Mouse (Mus musculus) ES-E14 (cell line): ENCODE data around the gene Wdr81. TPM values are rescaled to one million over a fixed set of nuclear protein-coding genes. Genes with fewer than 3 reads are reported as not detected.

Experiments
- DNase-seq: peaks from one replicate; pipeline ENCODE4 v3.0.0-alpha.2; 2013; ENCODE audit warnings: low read depth, low spot score
- H3K27ac ChIP-seq: 2 replicates; pipeline ENCODE4 v1.5.1; 2012; ENCODE audit warnings: low read depth, mild to moderate bottlenecking, low read length, moderate library complexity, mixed read lengths; ENCODE audit not compliant: poor library complexity, insufficient read depth, severe bottlenecking
- H3K36me3 ChIP-seq: 2 replicates; pipeline ENCODE4 v1.6.1; 2012; ENCODE audit warnings: mild to moderate bottlenecking, low read length, moderate library complexity, mixed read lengths; ENCODE audit not compliant: control insufficient read depth, poor library complexity, insufficient read depth, severe bottlenecking
- H3K4me1 ChIP-seq, 2 experiments: fragments of 150-350 bp in 1 of 2; sonication (generic) in 1 of 2; 2 replicates each; pipeline ENCODE4 v1.6.1; 2012; ENCODE audit warnings: low read length in 2 of 2, mild to moderate bottlenecking in 1 of 2, mixed read lengths in 1 of 2; ENCODE audit not compliant: control insufficient read depth in 2 of 2, insufficient read depth in 2 of 2, poor library complexity in 1 of 2
- H3K4me3 ChIP-seq, 2 experiments: fragments of 150-350 bp in 1 of 2; sonication (generic) in 1 of 2; 2 replicates each; pipeline ENCODE4 v1.5.1; 2012; ENCODE audit warnings: low read length in 2 of 2, low read depth in 1 of 2, mild to moderate bottlenecking in 1 of 2, mixed read lengths in 1 of 2; ENCODE audit not compliant: insufficient read depth in 1 of 2, poor library complexity in 1 of 2, severe bottlenecking in 1 of 2
- H3K9ac ChIP-seq: 2 replicates; pipeline ENCODE4 v1.6.1; 2012; ENCODE audit warnings: low read depth, mild to moderate bottlenecking, low read length, mixed read lengths; ENCODE audit not compliant: poor library complexity, insufficient read depth, severe bottlenecking
- H3K9me3 ChIP-seq: fragments of 150-350 bp; sonication (generic); 2 replicates; pipeline ENCODE4 v1.6.1; 2012; ENCODE audit warnings: low read depth, mild to moderate bottlenecking, low read length; ENCODE audit not compliant: control insufficient read depth, insufficient read depth
- CHD2 ChIP-seq: IDR thresholded peaks from 2 replicates; pipeline ENCODE4 v1.6.1; 2014; ENCODE audit warnings: mild to moderate bottlenecking, low read depth, low read length, inconsistent platforms
- HCFC1 ChIP-seq: IDR thresholded peaks from 2 replicates; pipeline ENCODE4 v1.6.1; 2012; ENCODE audit warnings: low read length, inconsistent platforms, borderline replicate concordance; ENCODE audit not compliant: insufficient read depth
- MAFK ChIP-seq: IDR thresholded peaks from 2 replicates; pipeline ENCODE4 v1.6.1; 2014; ENCODE audit warnings: mild to moderate bottlenecking, low read depth, low read length, inconsistent platforms; ENCODE audit not compliant: insufficient read depth
- ZC3H11A ChIP-seq: IDR thresholded peaks from 2 replicates; pipeline ENCODE4 v1.6.1; 2012; ENCODE audit warnings: low read depth, mild to moderate bottlenecking, inconsistent platforms, low read length, borderline replicate concordance
- ZNF384 ChIP-seq: IDR thresholded peaks from 2 replicates; pipeline ENCODE4 v1.6.1; 2012; ENCODE audit warnings: low read depth, low read length, inconsistent platforms
- in situ Hi-C, 2 experiments: fragments of 600-800 bp; cut with MboI; formaldehyde crosslinking; loops; one replicate each; pipeline ENCODE4 v1.15.1; 2025; ENCODE audit warnings: low sequenced_read_pairs in 2 of 2, inconsistent platforms in 1 of 2; ENCODE audit not compliant: unreplicated experiment in 2 of 2
- total RNA-seq: library from RNA; depleted of rRNA; stranded (reverse); fragments of 300-350 nt; gene quantifications from 2 replicates; pipeline ENCODE4 v1.2.3, GENCODE M21; 2012

Wdr81 gene
- total RNA-seq, 1 experiment: 11.8 TPM

DNA sequence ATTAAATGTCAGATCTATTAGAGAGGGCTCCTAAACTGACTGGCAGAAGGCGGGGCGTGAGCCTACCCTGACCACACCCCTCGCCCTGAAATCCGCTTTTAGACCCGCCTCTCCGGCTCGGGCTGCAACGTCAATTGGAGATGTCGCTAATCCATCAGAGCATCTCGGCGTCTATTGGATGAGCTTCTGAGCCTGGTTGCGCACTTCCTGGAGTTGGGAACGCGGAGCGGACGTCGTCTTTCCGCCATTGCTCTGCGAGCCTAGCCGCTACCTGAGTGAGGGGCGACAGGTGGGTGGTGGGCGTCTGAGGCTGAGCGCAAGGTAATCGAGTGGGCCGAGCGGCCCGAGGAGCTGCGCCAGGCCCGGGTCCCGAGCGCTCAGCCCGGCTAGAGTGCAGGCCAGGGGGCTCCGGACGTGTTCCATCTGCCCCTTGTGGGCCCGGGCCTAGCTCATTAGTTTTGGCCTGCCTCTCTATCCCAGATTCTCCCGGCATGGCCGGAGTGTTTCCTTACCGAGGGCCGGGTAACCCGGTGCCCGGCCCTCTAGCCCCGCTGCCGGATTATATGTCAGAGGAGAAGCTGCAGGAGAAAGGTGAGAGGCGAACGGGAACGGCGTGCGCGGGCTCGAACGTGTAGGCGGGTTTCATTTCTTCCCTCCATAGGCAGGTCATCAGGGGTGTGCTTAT lies 32.2 kb upstream of the Wdr81 start, which contains the start of gene Prpf8:
Gene Prpf8, plus strand, starts transcription at position 216 of the 685 bp plus-strand sequence.
- peak within 1 kb of the TSS; percentile 99 for H3K9ac ChIP-seq
- peaks cover 26% of the 10 kb centered on the region for H3K36me3 ChIP-seq
- H3K4me3 ChIP-seq: peak within 1 kb of the TSS; percentile 96 to 98
- in situ Hi-C loops: loop anchor here in 1 of 2 experiments (25.0 kb wide), 1 partner anchor 824 kb away; no protein-coding TSS in a partner anchor
- no peaks in the 10 kb centered on the region for H3K9me3 ChIP-seq
- no peak for TF ChIP-seq ZNF384
- peak; percentile 77 for TF ChIP-seq HCFC1
- peak; percentile 86 for TF ChIP-seq CHD2
- peak within 1 kb of the TSS; percentile 77 for H3K27ac ChIP-seq
- H3K4me1 ChIP-seq: peaks cover 2 to 4% of the 10 kb centered on the region in 2 experiments; a peak in 3 of 4 replicates
- DNase-seq: peak; percentile 96

GRCm38 (mm10) chr11:75486192-75486591 lies 31.7 kb upstream of the Wdr81 start:
- H3K4me3 ChIP-seq: peak overlapping the region in 1 of 2 experiments; percentile 98; a peak in 2 of 4 replicates

DNA sequence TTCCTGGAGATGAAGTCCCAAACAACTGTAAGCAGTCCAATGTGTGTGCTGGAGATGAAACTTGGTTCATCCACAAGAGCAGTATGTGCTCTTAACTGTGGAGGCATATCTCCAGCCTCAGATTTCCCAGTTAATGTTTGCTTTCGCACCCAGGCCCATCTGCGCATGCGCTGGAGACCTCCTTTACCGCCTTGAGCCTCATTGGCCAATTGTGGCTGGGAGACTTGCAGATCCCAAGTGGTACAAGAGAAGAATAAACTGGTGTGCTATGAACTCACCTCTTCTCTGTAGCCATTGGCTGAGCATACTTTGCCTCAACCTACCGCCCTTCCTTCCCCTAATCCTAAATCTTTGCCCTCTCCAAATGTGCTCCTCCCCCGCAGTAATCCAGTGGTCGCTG lies 18.9 kb upstream of the Wdr81 start:
- no peaks in the 10 kb centered on the region for H3K9me3 ChIP-seq
- H3K27ac ChIP-seq: no peak overlapping the region
- in situ Hi-C loops: no loop called here
- no peak overlapping the region for H3K9ac ChIP-seq
- TF ChIP-seq HCFC1: no peak
- no peak for TF ChIP-seq ZNF384
- TF ChIP-seq MAFK: no peak
- no peak for TF ChIP-seq ZC3H11A
- no peak for DNase-seq
- peaks cover 0 to 7% of the 10 kb centered on the region in 2 experiments; a peak in 1 of 4 replicates for H3K4me1 ChIP-seq
- no peaks in the 10 kb centered on the region for H3K36me3 ChIP-seq
- no peak overlapping the region for H3K4me3 ChIP-seq

More at GRCm38 (mm10) chr11:75486192-75486591, 31.7 kb upstream of the Wdr81 start:
- peaks cover 21% of the 10 kb centered on the region for H3K36me3 ChIP-seq
- DNase-seq: no peak
- H3K27ac ChIP-seq: no peak overlapping the region
- in situ Hi-C loops: loop anchor here in 1 of 2 experiments (25.0 kb wide), 1 partner anchor 824 kb away; no protein-coding TSS in a partner anchor
- no peak overlapping the region; the same call in 1 of the 2 replicates for H3K9ac ChIP-seq
- H3K9me3 ChIP-seq: no peaks in the 10 kb centered on the region
- H3K4me1 ChIP-seq: peaks cover 2 to 4% of the 10 kb centered on the region in 2 experiments; a peak in 3 of 4 replicates
- TF ChIP-seq HCFC1 (no peak), ZNF384 (no peak), ZC3H11A (no peak), CHD2 (no peak), MAFK (no peak)

GRCm38 (mm10) chr11:75472469-75473081 lies 18.1 kb upstream of the Wdr81 start:
- H3K4me3 ChIP-seq: no peak overlapping the region
- H3K9me3 ChIP-seq: no peaks in the 10 kb centered on the region
- H3K27ac ChIP-seq: no peak overlapping the region
- H3K9ac ChIP-seq: no peak overlapping the region
- H3K4me1 ChIP-seq: peaks cover under 1 to 7% of the 10 kb centered on the region in 2 experiments; a peak in 1 of 4 replicates
- in situ Hi-C loops: no loop called here
- DNase-seq: no peak
- H3K36me3 ChIP-seq: no peaks in the 10 kb centered on the region
- TF ChIP-seq CHD2 (no peak), ZNF384 (no peak), ZC3H11A (no peak), HCFC1 (no peak), MAFK (no peak)
